Mouse (Mus musculus) bone marrow macrophage, adult 2 months (primary cell): ENCODE measurements around the gene Cd302.

Experiments used
- CTCF ChIP-seq: IDR thresholded peaks from 2 replicates; pipeline ENCODE4 v1.5.1; 2012; ENCODE audit warnings: low read depth, mild to moderate bottlenecking, low read length, moderate library complexity
- POLR2A ChIP-seq: IDR thresholded peaks from 2 replicates; pipeline ENCODE4 v1.6.1; 2012; ENCODE audit warnings: mild to moderate bottlenecking, low read depth, low read length, borderline replicate concordance

DNA sequence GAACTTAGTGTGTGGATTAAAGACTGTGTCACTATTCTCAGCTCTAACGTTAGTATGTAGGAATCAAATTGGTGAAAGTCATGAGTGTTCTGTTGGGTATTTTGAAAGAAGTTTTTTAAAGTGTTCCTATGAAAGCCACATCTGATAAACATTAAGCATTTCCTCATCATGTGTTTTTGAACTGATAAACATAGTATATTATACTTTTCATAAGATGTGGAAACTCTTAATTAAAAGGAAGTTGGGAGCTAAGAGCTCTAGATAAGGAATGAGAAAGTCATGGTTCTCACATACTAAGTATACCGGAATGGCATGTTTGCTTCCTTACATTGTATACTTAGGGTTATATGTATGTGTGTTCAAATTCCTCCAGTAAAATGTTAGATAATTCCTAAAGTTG lies 53.9 kb downstream of the Cd302 start:
- TF ChIP-seq CTCF (no peak), POLR2A (no peak)
